Mouse (Mus musculus) stomach, embryonic 15.5 days (tissue): ENCODE data around the gene Olfr1022. TPM values are rescaled to one million over a fixed set of nuclear protein-coding genes. Genes with fewer than 3 reads are reported as not detected.

ENCODE experiments used
- ATAC-seq: fragments of 200-750 bp; cut with Nextera tagmentation; 2 replicates; pipeline ENCODE4 v1.8.0; 2017; ENCODE audit warnings: low read depth, moderate number of reproducible peaks, moderate TSS enrichment; ENCODE audit not compliant: insufficient read depth, low FRiP score
- H3K27ac ChIP-seq: fragments of 300-500 bp; sonication (generic); 2 replicates; pipeline ENCODE4 v1.5.1; 2015; ENCODE audit warnings: mild to moderate bottlenecking, inconsistent platforms
- H3K27me3 ChIP-seq: fragments of 300-500 bp; sonication (generic); replicated peaks from 2 replicates; pipeline ENCODE4 v1.6.1; 2015; ENCODE audit warnings: inconsistent platforms
- H3K36me3 ChIP-seq: fragments of 300-500 bp; sonication (generic); 2 replicates; pipeline ENCODE4 v1.6.1; 2015; ENCODE audit warnings: inconsistent platforms
- H3K4me1 ChIP-seq: fragments of 300-500 bp; sonication (generic); 2 replicates; pipeline ENCODE4 v1.6.1; 2015; ENCODE audit warnings: inconsistent platforms
- H3K4me2 ChIP-seq: fragments of 300-500 bp; sonication (generic); 2 replicates; pipeline ENCODE4 v1.6.1; 2015; ENCODE audit warnings: mild to moderate bottlenecking, inconsistent platforms
- H3K4me3 ChIP-seq: fragments of 300-500 bp; sonication (generic); replicated peaks from 2 replicates; pipeline ENCODE4 v1.5.1; 2015; ENCODE audit warnings: inconsistent platforms
- H3K9ac ChIP-seq: fragments of 300-500 bp; sonication (generic); 2 replicates; pipeline ENCODE4 v1.6.1; 2015; ENCODE audit warnings: inconsistent platforms
- H3K9me3 ChIP-seq: fragments of 300-500 bp; sonication (generic); 2 replicates; pipeline ENCODE4 v1.6.1; 2016; ENCODE audit warnings: inconsistent platforms
- WGBS: fragments of 180-500 bp; shearing (Covaris S2); methylation state at CpG from one replicate; pipeline ENCODE4 v1.1.7; 2015; 5-methylcytosine and 5-hydroxymethylcytosine counted together
- polyA plus RNA-seq: library from polyadenylated mRNA; unstranded; fragments of >200 nt; fragmentation: Nextera tagmentation; extraction: Ambion mirVana; gene quantifications from 2 replicates; pipeline ENCODE4 v1.2.1, GENCODE M21; 2015

The Olfr1022 gene
- polyA plus RNA-seq, result not detected in 2 replicates

GRCm38 (mm10) chr2:85868294-85868693 lies at the start of gene Olfr1022:
Gene Olfr1022 (plus strand): TSS chr2:85868594.
- Histone ChIP-seq H3K9me3 (no peaks in the 10 kb centered on the region), H3K4me3 (no peak within 1 kb of the TSS), H3K27me3 (no peaks in the 10 kb centered on the region), H3K36me3 (no peaks in the 10 kb centered on the region), H3K27ac (no peak within 1 kb of the TSS), H3K4me2 (no peak within 1 kb of the TSS), H3K4me1 (no peaks in the 10 kb centered on the region), H3K9ac (no peak within 1 kb of the TSS)
- 28% methylated on average over 2 of the region's 2 CpGs for WGBS
- ATAC-seq, result no peak

- Histone ChIP-seq H3K4me3 (no peak within 1 kb of the TSS), H3K4me2 (no peak within 1 kb of the TSS), H3K27me3 (no peaks in the 10 kb centered on the region), H3K9me3 (no peaks in the 10 kb centered on the region), H3K4me1 (no peaks in the 10 kb centered on the region), H3K9ac (no peak within 1 kb of the TSS), H3K27ac (no peak within 1 kb of the TSS), H3K36me3 (no peaks in the 10 kb centered on the region)
- ATAC-seq, result no peak
These were observed 23.0 kb upstream of the Olfr1022 start, which contains the start of gene Olfr1019 for GRCm38 (mm10) chr2:85845383-85845782. Gene Olfr1019 (minus strand): TSS chr2:85845483.

- H3K36me3 ChIP-seq, result no peaks in the 10 kb centered on the region
- H3K27ac ChIP-seq, result no peak within 1 kb of the TSS
- no peak within 1 kb of the TSS for H3K4me2 ChIP-seq
- H3K4me1 ChIP-seq, result no peaks in the 10 kb centered on the region
- no peak within 1 kb of the TSS for H3K4me3 ChIP-seq
- no peaks in the 10 kb centered on the region for H3K27me3 ChIP-seq
- no peaks in the 10 kb centered on the region for H3K9me3 ChIP-seq
- no peak within 1 kb of the TSS for H3K9ac ChIP-seq
- WGBS, result 88% methylated on average over 1 of the region's 1 CpGs
- ATAC-seq, result no peak
These were observed 21.7 kb upstream of the Olfr1022 start, which contains the start of gene Olfr1020 for GRCm38 (mm10) chr2:85846730-85847129. Gene Olfr1020 (plus strand): TSS chr2:85847030.

- no peak within 1 kb of the TSS for H3K9ac ChIP-seq
- no peaks in the 10 kb centered on the region for H3K9me3 ChIP-seq
- H3K27ac ChIP-seq, result no peak within 1 kb of the TSS
- H3K4me2 ChIP-seq, result no peak within 1 kb of the TSS
- ATAC-seq, result no peak
- H3K4me3 ChIP-seq, result no peak within 1 kb of the TSS
- no peaks in the 10 kb centered on the region for H3K4me1 ChIP-seq
- 69% methylated on average over 2 of the region's 2 CpGs for WGBS
- no peaks in the 10 kb centered on the region for H3K27me3 ChIP-seq
- H3K36me3 ChIP-seq, result no peaks in the 10 kb centered on the region
These were observed 16.9 kb downstream of the Olfr1022 start, which contains the start of gene Olfr1023 for GRCm38 (mm10) chr2:85885340-85885739. Gene Olfr1023 (plus strand): TSS chr2:85885640.

GRCm38 (mm10) chr2:85904952-85905351 lies 36.6 kb downstream of the Olfr1022 start, which contains the start of gene Olfr1024:
Gene Olfr1024 (minus strand): TSS chr2:85905052.
- Histone ChIP-seq H3K27me3 (no peaks in the 10 kb centered on the region), H3K36me3 (no peaks in the 10 kb centered on the region), H3K9me3 (no peaks in the 10 kb centered on the region), H3K9ac (no peak within 1 kb of the TSS), H3K4me1 (no peaks in the 10 kb centered on the region), H3K4me2 (no peak within 1 kb of the TSS), H3K4me3 (no peak within 1 kb of the TSS), H3K27ac (no peak within 1 kb of the TSS)
- 88% methylated on average over 3 of the region's 3 CpGs for WGBS
- no peak for ATAC-seq

GRCm38 (mm10) chr2:85913197-85913596 lies 44.8 kb downstream of the Olfr1022 start:
- ATAC-seq, result no peak
- H3K27me3 ChIP-seq, result no peaks in the 10 kb centered on the region
- no peak overlapping the region for H3K4me2 ChIP-seq
- no peak overlapping the region for H3K9ac ChIP-seq
- no peak overlapping the region for H3K4me3 ChIP-seq
- H3K9me3 ChIP-seq, result no peaks in the 10 kb centered on the region
- H3K4me1 ChIP-seq, result no peaks in the 10 kb centered on the region
- no peaks in the 10 kb centered on the region for H3K36me3 ChIP-seq
- H3K27ac ChIP-seq, result no peak overlapping the region

GRCm38 (mm10) chr2:85914893-85915292 lies 46.5 kb downstream of the Olfr1022 start, which contains the start of gene Olfr1025-ps1:
Gene Olfr1025-ps1 (plus strand): TSS chr2:85915193.
- Histone ChIP-seq H3K27ac (no peak within 1 kb of the TSS), H3K9ac (no peak within 1 kb of the TSS), H3K4me3 (no peak within 1 kb of the TSS), H3K27me3 (no peaks in the 10 kb centered on the region), H3K4me2 (no peak within 1 kb of the TSS), H3K36me3 (no peaks in the 10 kb centered on the region), H3K9me3 (no peaks in the 10 kb centered on the region), H3K4me1 (no peaks in the 10 kb centered on the region)
- ATAC-seq, result no peak
- 58% methylated on average over 1 of the region's 1 CpGs for WGBS

Other genes starting within 250 kb of the Olfr1022 start
- not detected in 2 replicates for gene Olfr1002, start 217.9 kb upstream of the Olfr1022 start, polyA plus RNA-seq
- gene Olfr154, start 204.1 kb upstream of the Olfr1022 start, polyA plus RNA-seq, result not detected in 2 replicates
- gene Olfr1006, start 189.8 kb upstream of the Olfr1022 start, polyA plus RNA-seq, result not detected in 2 replicates
- not detected in 2 replicates for gene Olfr1008, start 179.2 kb upstream of the Olfr1022 start, polyA plus RNA-seq
- not detected in 2 replicates for gene Olfr1009, start 153.2 kb upstream of the Olfr1022 start, polyA plus RNA-seq
- gene Olfr1012, start 105.8 kb upstream of the Olfr1022 start, polyA plus RNA-seq, result not detected in 2 replicates
- not detected in 2 replicates for gene Olfr1013, start 101.5 kb upstream of the Olfr1022 start, polyA plus RNA-seq
- not detected in 2 replicates for gene Olfr1014, start 95.9 kb upstream of the Olfr1022 start, polyA plus RNA-seq
- gene Olfr1015, start 86.6 kb upstream of the Olfr1022 start, polyA plus RNA-seq, result not detected in 2 replicates
- gene Olfr1016, start 66.0 kb upstream of the Olfr1022 start, polyA plus RNA-seq, result not detected in 2 replicates
- not detected in 2 replicates for gene Olfr1018, start 50.1 kb upstream of the Olfr1022 start, polyA plus RNA-seq
- gene Olfr1019, start 23.1 kb upstream of the Olfr1022 start, polyA plus RNA-seq, result not detected in 2 replicates
- gene Olfr1020, start 21.6 kb upstream of the Olfr1022 start, polyA plus RNA-seq, result not detected in 2 replicates
- gene Olfr1023, start 17.0 kb downstream of the Olfr1022 start, polyA plus RNA-seq, result not detected in 2 replicates
- gene Olfr1024, start 36.5 kb downstream of the Olfr1022 start, polyA plus RNA-seq, result not detected in 2 replicates
- gene Olfr1025-ps1, start 46.6 kb downstream of the Olfr1022 start, polyA plus RNA-seq, result not detected in 2 replicates
- not detected in 2 replicates for gene Olfr1026, start 53.0 kb downstream of the Olfr1022 start, polyA plus RNA-seq
- gene Olfr1028, start 81.8 kb downstream of the Olfr1022 start, polyA plus RNA-seq, result not detected in 2 replicates
- not detected in 2 replicates for gene Olfr1029, start 105.3 kb downstream of the Olfr1022 start, polyA plus RNA-seq
- not detected in 2 replicates for gene Olfr1030, start 110.7 kb downstream of the Olfr1022 start, polyA plus RNA-seq
- gene Olfr1031, start 121.7 kb downstream of the Olfr1022 start, polyA plus RNA-seq, result not detected in 2 replicates
- gene Olfr1032, start 136.9 kb downstream of the Olfr1022 start, polyA plus RNA-seq, result not detected in 2 replicates
- 3.6 and 5.2 TPM in 2 replicates for gene Olfr1033, start 152.0 kb downstream of the Olfr1022 start, polyA plus RNA-seq
- 0.05 and 0.10 TPM in 2 replicates for gene Olfr1034, start 177.3 kb downstream of the Olfr1022 start, polyA plus RNA-seq
- not detected in 2 replicates for gene Olfr1036, start 205.4 kb downstream of the Olfr1022 start, polyA plus RNA-seq
- gene Olfr1037, start 218.8 kb downstream of the Olfr1022 start, polyA plus RNA-seq, result not detected in 2 replicates